Mouse (Mus musculus) ZHBTc4 (cell line): ENCODE measurements around the gene Stn1.

Experiments
- DNase-seq: peaks from one replicate; pipeline ENCODE4 v3.0.0-alpha.2; 2011; ENCODE audit warnings: low read depth, low spot score

Stn1 gene

GRCm38 (mm10) chr19:47545055-47545454 is 7.7 kb upstream of the Stn1 start:
- no peak for DNase-seq

DNA sequence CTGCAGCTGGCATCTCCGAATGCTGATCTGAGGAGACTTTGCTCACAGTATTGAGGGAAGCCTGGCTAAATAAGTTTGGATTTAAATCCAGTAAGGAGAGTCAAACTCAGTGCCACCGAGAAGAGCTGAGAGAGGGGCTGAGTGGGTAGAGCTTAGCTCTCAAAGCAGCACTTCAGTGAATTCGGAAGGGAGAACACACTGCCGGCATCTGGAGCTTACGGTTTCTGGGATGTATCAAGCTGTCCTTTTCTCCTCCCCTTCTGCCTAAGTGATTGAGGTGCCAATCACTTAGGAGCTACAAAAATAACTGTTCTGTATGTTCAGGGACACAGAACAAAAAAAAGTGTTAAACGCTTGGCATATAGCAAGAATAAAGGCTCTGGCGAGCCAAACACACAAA is 5.1 kb upstream of the Stn1 start:
- no peak for DNase-seq

DNA sequence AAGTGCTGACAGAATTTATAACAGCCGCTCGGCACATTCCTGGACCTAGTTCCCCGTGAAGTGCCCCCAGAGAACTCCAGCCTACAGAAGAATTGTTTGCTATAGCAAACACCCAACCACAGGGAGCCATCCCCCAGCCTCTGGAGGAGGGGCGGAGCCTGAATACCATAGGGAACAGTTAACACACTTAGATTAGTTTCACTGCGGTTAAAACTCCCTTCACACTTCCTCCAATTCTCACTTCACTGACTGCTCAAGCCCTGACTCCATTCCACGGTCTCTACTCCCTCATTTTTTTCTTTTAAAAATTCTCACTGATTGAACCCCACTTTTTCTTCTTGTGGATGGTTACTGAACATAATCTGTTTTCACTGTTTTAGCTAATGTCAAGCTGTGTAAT is 1.5 kb upstream of the Stn1 start:
- peak; percentile 39 for DNase-seq

DNA sequence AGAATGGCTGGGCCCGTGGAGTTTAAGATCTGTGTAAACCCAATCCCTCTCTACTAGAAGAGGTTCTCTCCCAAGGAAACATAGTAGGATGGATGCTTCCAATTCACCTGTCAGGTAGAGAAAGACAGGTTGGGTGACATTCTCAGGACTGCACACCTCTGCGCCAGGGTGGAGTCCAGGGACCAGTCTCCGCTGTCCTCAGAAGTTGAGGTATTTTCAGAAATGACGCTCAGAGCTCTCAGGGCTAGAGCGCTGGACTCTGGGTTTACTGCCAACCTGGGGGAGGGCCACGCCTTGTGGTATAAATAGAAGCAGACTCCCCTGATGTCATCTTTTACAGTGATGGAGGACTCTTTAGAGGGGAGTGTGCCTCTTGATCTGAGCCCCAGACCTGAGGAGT is 572 bp upstream of the Stn1 start:
- DNase-seq, result no peak

DNA sequence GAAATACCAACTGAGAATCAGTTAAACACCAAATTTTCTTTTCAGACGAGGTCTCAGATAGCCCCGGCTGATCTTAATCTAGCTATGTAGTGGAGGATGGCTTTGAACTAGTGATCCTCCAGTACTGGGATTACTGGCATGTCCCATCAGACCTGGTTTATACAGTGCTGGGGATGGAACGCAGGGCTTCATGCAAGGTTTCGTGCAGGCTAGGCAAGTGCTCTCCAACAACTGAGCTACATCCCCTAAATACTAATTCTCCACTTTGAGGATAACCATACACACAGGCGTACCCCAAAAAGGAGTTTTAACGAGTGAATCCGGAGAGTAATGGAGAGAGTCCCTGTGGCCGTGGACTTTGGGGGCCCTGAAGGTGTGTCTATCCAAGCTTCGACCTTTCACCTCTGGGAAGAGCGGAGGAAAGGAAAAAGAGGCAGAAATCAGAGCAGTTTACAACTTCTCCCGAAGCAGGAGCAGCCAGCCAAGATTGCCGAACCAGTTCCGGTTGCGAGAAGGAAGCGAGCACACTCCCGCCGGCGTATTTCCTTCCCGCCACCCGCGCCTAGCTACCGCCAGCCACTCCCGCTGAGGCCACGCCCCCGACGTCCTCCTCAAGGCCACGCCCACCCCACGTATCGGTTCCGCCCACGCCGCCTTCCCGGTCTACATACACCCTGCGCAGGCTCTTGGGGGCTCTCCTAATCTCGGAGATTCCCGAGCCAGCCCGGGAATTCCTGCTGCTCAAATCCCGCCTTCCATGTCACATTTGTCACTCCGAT is 597 bp downstream of the Stn1 start:
- DNase-seq, result peak; percentile 100

DNA sequence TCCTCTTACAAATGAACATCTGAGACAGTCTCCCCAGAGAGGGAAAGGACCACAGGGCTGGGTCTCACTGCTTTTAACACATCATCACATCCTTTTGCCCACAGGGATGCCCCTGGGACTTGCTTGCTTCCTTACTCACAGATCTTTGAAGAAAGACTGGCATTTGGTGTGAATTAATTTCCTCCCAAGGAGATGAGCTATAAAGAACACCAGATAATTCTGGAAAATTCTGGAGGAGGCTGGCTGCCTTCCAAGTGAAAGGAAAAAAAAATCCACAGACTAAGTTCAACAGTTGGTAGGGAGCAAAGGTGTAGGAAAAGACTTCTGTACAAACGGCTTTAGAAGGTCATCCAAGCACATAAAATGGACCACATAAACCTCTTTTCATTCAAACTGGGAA is 3.2 kb downstream of the Stn1 start:
- no peak for DNase-seq

DNA sequence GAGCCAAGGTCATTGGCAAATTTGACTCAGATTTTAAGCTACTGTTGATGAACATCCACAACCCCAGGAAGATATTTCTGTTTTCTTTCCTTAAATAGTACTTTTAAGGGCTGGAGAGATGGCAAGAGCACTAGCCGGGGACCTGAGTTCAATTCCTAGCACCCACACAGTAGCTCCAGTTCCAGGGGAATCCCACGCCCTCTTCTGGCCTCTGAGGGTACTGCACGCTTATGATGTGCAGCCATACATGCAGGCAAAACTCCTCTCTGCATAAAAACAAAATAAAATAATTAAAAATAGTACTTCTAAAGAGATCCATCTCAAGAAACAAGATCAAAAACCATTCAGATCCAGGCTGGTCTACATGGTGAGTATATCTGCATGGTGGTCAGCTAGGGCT is 4.9 kb downstream of the Stn1 start:
- peak; percentile 78 for DNase-seq

DNA sequence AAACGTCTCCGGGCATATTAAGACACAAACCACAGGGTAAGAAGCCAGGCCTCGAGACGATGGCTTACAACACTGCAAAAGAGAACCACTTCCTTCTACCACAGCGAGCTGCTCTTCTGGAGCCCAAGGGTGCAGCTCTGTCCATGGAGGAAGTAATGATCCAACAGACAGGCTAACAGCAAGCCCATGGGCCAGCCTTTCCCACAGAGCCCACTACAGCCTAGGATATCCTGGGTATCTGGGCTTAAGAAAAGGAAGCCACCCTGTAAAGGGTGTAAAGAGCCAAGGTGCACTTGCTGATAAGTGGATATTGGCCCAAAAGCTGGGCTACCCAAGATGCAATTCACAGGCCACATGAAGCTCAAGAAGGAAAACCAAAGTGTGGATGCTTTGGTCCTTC is 6.0 kb downstream of the Stn1 start:
- no peak for DNase-seq

DNA sequence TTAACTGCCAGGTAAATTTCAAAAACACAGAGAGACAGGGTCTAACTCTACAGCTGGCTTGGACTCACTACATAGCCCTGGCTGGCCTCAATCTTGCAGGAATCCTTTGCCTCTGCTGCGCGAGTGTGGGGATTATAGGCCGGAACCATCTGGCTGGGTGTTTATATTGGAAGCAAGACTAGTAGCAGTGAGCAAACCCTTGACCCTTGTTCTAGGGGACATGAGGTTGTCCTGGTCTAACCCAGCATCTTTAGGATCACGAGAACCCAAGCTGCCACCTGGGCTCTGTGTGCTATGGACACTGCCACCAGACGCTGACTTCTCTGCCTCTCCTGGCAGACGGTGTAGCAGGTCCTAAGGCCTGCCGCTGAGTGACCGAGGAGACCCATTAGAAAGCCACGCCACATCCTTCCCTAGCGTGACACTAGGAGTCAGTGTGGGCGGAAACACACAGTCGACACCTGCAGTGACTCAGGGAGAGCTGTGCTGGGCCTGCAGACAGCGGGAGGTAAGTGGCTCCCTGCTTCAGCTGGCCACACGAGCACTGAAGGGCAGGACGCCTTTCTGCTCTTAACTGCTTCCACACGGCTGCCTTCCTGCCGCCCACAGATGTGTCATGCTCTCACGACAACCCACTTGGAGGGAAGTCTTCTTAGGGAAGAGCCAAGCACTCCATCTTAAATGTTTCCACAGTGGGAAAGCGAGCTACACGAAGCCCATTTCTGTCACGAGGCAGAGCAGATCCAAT is 10.9 kb downstream of the Stn1 start:
- DNase-seq, result peak; percentile 37

DNA sequence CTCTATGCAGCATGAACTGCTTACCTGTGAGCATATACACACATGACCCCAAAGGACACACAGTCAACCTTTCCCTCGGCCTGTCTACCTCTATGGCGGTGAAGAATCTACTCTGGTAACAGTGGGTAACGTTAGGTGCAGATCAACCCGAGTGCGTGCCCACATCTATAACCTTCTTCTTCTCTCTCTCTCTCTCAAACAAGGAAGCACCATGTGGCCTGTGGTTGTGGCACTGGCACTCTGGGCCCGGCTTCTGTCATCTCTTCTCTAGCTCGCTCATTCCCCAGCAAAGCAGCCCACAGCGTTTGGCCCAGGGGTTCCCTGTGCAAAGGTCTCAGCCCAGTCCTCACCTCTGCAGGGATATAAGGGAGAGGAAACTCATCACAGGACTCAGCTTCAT is 12.4 kb downstream of the Stn1 start:
- no peak for DNase-seq

GRCm38 (mm10) chr19:47521403-47521802 is 15.9 kb downstream of the Stn1 start:
- DNase-seq, result no peak

DNA sequence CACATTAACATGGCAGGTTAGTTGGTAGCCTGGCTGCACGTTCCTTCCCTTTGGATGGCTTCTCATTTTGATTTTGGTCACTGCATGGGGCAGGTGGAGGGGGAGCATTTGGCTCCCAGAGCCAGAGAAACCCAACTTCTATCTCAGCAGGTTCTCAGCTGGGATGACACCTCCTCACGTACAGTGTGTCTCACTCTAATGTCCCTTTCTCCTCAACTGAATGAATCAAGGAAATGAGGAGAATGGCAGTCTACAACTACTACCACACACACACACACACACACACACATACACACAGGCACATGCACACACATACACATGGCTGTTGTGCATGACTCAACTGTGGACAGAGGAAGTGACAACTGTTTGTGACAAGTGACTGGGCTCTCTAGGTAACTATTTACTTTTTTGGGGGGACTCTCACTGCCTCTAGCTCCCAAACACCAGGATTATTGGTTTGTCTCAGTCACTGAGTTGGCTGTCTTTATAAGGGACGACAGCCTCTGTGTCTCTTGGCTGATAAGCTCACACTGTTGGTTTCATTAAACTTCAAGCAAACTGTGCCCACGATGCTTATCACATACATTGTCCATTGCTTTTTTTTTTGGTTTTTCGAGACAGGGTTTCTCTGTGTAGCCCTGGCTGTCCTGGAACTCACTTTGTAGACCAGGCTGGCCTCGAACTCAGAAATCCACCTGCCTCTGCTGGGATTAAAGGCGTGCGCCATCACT is 18.0 kb downstream of the Stn1 start:
- DNase-seq, result no peak

DNA sequence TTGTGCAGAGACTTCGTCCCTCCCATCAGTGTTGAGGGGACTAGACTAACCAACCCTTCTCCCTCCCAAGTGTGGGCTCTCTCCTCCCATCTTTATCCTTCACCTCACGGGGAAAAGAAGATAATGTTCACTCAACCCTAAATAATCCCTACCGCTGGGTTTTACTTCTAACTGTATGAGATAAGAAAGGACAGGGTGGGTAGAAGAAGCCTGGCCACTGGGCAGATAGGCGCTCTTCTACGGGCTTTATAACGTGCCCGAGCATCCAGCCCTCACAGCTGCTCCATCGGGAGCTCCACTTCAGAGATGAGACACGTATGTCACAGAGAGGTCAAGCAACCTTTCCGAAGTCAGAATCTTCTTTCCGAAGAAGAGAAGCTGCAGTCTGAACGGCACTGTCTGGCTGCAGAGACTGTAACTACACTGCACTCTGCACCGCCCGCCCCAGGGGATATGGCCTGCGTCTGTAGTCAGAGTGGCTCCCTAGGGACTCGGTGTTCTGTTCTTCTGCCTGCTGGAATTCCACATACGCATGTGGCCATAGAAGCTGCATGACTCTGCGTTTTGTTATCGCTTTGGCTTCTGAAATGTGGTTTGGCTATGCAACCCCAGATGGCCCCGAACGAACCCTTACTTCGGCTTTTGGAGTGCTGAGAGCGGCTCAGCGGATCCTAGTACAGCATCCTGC is 18.7 kb downstream of the Stn1 start:
- peak; percentile 39 for DNase-seq

GRCm38 (mm10) chr19:47517570-47517969 is 19.7 kb downstream of the Stn1 start:
- no peak for DNase-seq

DNA sequence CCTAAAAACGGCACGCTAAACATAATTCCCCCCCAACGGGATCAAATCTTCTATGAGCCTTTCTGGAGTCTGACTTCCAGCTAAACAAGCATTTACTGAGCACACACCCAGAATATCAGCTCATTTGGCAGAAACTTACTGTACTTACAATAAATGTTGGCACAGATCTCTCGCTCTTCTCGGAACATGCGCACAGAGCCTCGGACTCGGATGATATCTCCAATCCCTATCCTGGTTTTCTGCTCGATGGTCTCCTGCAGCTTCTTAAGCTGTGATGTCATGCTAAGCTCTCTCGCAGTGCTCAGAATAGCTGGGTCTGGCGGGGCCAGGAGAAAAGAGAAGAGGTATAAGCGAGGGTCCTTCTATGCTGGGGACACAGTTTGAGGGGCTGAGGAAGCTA is 20.4 kb downstream of the Stn1 start:
- DNase-seq, result no peak

DNA sequence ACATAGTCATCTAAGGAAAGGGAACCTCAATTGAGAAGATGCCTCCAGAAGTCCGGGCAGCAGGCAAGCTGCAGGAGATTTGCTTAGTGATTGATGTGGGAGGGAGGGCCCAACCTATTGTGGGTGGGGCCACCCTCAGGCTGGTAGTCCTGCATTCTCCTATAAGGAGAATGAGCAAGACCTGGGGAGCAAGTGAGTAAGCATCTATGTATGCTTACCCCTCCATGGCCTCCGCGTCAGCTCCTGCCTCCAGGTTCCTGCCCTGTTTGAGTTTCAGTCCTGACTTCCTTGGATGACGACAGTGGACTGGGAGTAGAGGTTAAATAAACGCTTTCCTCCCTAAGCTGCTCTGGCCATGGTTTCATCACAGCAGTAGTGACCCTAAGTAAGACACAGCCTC is 22.2 kb downstream of the Stn1 start:
- no peak for DNase-seq

- DNase-seq, result no peak
These were observed 23.7 kb downstream of the Stn1 start for GRCm38 (mm10) chr19:47513618-47513897.

DNA sequence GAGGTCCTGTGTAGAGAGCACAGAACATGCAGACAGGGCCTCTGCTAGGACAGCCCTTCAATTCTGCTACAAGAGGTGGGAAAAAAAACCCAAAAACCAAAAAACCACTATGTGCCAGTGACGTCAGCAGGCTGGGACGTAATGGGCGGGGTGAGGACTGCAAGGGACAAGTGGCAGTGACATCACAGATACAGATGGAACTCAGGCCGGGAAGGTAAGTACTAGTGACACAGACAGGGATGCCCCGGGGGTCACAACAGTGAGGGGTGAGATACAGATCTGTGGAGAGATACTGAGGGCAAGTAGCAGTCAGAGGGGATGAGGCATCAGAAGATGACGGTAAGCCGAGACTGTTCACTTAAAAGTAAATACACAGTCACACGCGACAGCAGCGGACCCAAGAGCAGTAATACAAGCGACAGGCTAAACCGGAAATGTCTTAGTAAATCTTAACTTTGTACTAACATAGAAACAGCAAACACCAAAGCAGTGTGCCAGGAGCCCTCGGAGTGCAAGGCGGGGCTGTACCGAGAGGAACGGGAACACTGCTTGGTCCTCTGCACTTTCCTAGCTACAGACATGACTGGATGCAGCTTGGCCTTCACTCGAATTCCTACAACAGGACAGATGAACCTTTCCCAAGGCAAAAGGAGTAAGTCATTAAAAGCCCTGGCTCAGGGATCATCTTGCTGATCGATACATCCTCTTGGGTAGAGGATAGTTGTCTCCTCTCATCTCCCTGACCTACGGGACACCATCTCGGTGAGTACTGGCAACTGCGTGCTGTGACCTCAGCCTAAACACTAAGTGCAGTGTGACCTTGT is 24.3 kb downstream of the Stn1 start:
- DNase-seq, result no peak

- no peak for DNase-seq
These were observed 25.3 kb downstream of the Stn1 start for GRCm38 (mm10) chr19:47511958-47512357.

DNA sequence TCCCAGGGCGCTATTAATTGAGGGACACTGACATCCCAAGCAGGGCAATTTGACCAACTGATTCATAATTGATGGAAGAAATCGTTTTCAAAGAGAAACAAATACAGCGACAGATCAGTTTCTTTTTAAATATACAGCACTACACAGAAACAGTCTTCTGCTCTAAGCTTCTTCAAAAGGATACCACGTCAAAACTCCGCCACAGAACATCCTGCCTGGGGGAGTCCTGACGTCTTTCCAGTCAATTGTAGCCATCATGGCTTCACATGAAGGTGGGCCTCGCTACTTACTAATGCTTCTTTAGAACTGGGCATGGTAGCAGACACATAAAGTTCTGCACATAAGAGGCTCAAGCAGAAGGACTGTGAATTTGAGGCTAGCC is 26.0 kb downstream of the Stn1 start:
- no peak for DNase-seq
